Mouse (Mus musculus) heart, adult 2 months (tissue): ENCODE results near the gene Nfic. TPM values are rescaled to one million over a fixed set of nuclear protein-coding genes. Genes with fewer than 3 reads are reported as not detected.

Experiments used
- DNase-seq, 2 experiments: peaks; one replicate each; pipeline ENCODE4 v3.0.0; 2021
- H3K27ac ChIP-seq: fragments of 200-600 bp; 2 replicates; pipeline ENCODE4 v1.8.1; 2022
- H3K27me3 ChIP-seq: fragments of 200-500 bp; 2 replicates; pipeline ENCODE4 v1.6.1; 2012; ENCODE audit warnings: mild to moderate bottlenecking, low read length, inconsistent platforms, mixed read lengths; ENCODE audit not compliant: control insufficient read depth, insufficient read depth
- H3K36me3 ChIP-seq: fragments of 200-500 bp; 2 replicates; pipeline ENCODE4 v1.6.1; 2012; ENCODE audit warnings: low read length, inconsistent platforms; ENCODE audit not compliant: control insufficient read depth, insufficient read depth
- H3K4me1 ChIP-seq: fragments of 200-500 bp; 2 replicates; pipeline ENCODE4 v1.6.1; 2011; ENCODE audit warnings: low read length; ENCODE audit not compliant: control insufficient read depth, insufficient read depth
- H3K4me3 ChIP-seq: fragments of 200-600 bp; 2 replicates; pipeline ENCODE4 v1.8.1; 2022
- H3K79me2 ChIP-seq: fragments of 200-500 bp; replicated peaks from 2 replicates; pipeline ENCODE4 v1.6.1; 2012; ENCODE audit warnings: mild to moderate bottlenecking, inconsistent platforms, low read length, moderate library complexity, mixed read lengths; ENCODE audit not compliant: control insufficient read depth, insufficient read depth
- H3K9ac ChIP-seq: fragments of 200-500 bp; 2 replicates; pipeline ENCODE4 v1.6.1; 2012; ENCODE audit warnings: low read depth, mild to moderate bottlenecking, control low read depth, inconsistent platforms, low read length, mixed read lengths
- CTCF ChIP-seq: fragments of 200-600 bp; IDR thresholded peaks from 2 replicates; pipeline ENCODE4 v1.8.1; 2022; ENCODE audit warnings: antibody characterized with exemption, mild to moderate bottlenecking, moderate library complexity
- EP300 ChIP-seq: fragments of 200-500 bp; IDR thresholded peaks from 2 replicates; pipeline ENCODE4 v1.6.1; 2011; ENCODE audit warnings: low read depth, low read length, control low read depth; ENCODE audit not compliant: insufficient read depth
- POLR2A ChIP-seq: fragments of 200-500 bp; IDR thresholded peaks from 2 replicates; pipeline ENCODE4 v1.6.1; 2011; ENCODE audit warnings: mild to moderate bottlenecking, low read depth, low read length, control low read depth; ENCODE audit not compliant: insufficient read depth
- WGBS: fragments of 180-500 bp; shearing (Covaris S2); methylation state at CpG from one replicate; pipeline ENCODE4 v1.1.7; 2018; 5-methylcytosine and 5-hydroxymethylcytosine counted together
- intact Hi-C: fragments of 180-260 bp; cut with DNase I; formaldehyde crosslinking; loops from one replicate; pipeline ENCODE4 v1.15.1; 2025
- polyA plus RNA-seq: library from polyadenylated mRNA; depleted of rRNA; stranded (reverse); fragments of >200 nt; gene quantifications from 2 replicates; pipeline ENCODE4 v1.2.3, GENCODE M21; 2012
- total RNA-seq, 2 experiments: library from RNA; stranded (reverse); gene quantifications; 2 replicates each; pipeline ENCODE4 v1.2.3; 2021

Nfic gene
- total and polyA plus RNA-seq, 3 experiments = 80.1 to 104 (median 94.2) TPM

DNA sequence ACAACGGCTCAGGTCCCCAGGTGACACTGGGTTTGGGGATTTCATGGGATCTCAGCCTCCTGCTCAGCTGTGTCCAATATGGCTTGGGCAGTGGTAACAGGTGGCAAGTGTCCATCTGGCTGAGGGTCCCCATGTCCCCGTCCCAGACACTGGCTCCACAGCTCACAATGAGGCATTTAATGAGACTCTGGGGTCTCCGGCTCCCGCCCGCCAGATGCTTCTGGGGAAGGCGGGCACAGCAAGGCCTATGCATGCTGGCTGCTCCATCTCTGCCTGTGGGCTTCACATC lies 88.3 kb downstream of the Nfic start:
- Histone ChIP-seq H3K4me1 (peaks cover 7% of the 10 kb centered on the region), H3K79me2 (no peaks in the 10 kb centered on the region), H3K9ac (no peak overlapping the region), H3K4me3 (no peak overlapping the region), H3K27me3 (no peaks in the 10 kb centered on the region), H3K36me3 (no peaks in the 10 kb centered on the region), H3K27ac (no peak overlapping the region)
- intact Hi-C loops = no loop called here
- no peak for DNase-seq
- no peak for TF ChIP-seq CTCF
- no peak for TF ChIP-seq EP300
- no peak for TF ChIP-seq POLR2A
- WGBS = 93% methylated on average over 6 of the region's 6 CpGs

DNA sequence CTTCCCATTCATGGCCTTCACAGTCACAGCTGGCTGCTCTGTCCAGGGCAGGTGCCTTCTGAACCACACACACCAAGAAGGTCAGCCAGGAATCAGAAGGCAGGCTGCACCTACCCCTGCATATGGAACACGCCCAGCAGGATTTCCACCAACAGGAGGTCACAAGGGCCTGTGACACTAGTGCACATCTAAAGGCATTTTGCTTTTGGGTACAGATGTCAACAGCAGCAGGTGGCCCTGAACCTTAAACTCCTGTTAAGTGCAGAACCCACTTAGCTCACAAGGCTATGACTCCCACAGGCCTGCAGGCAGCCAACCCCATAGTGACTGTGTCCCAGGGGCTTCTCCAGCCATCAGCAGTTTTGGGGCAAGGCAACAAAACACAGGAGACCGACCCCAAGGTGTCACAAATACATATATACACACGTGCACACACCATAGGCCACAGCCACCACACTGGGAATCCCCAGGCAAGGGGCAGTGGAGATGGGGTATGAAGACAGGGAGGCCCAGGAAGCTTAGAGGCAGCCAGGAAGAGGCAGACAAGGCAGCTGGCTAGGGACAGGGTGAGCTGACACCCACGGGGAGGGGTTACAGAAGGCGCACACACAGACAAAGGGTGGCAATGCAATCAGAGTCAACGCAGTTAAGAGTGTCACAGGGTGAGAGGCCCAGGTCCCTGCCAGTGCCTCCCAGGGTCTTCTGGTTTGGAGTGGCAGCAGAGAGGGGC lies 88.8 kb downstream of the Nfic start:
- H3K9ac ChIP-seq = no peak overlapping the region
- H3K27ac ChIP-seq = no peak overlapping the region
- TF ChIP-seq EP300 (peak; percentile 7; the same call in 1 of the 2 replicates), CTCF (no peak), POLR2A (0 out of 2 replicates have a peak, but pooled peaks have one; percentile 15)
- H3K36me3 ChIP-seq = no peaks in the 10 kb centered on the region
- H3K79me2 ChIP-seq = no peaks in the 10 kb centered on the region
- WGBS = 74% methylated on average over 6 of the region's 6 CpGs
- intact Hi-C loops = no loop called here
- H3K4me1 ChIP-seq = peaks cover 7% of the 10 kb centered on the region
- no peak for DNase-seq
- no peak overlapping the region for H3K4me3 ChIP-seq
- H3K27me3 ChIP-seq = no peaks in the 10 kb centered on the region

DNA sequence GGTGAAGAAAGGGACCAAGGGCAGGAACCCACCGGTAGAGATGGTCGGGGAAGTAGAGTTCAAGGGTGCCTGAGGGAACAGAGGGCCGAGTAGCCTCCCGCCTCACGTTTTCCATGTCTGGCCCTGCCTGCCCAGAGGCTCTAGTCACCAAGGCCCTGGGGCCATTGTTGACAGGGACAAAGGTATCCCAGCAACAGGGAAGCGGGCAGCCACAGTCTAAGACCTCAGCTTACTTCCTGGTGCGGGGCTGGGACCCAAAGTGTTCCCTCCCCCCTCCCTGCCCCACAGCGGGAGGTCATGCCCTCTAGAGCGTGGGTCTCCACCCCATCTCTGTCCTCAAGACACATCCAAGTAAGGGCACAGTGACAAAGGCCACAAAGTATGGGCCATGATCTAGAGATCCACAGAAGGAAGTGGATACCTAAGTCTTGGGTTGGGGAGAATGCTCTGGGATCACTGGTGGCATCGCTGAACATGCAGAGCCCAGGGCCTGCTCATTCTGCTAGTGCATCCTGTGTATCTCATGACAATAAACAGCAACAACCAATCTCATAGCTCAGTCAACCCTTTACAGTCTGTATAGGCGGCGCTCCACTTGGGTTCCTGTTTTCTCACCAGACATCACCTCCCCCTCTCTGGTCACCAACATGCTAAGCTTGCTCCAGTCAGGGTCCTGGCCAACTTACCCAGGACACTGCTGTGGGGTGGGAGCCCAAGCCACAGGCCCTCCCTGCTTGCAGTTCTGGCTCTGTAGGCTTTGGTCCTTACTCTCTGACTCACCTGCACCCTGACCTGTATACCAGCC lies 89.6 kb downstream of the Nfic start, which contains the start of gene 4930404N11Rik:
Gene 4930404N11Rik (minus strand): TSS at position 145 of the 805 bp plus-strand sequence.
- H3K27me3 ChIP-seq = no peaks in the 10 kb centered on the region
- TF ChIP-seq POLR2A (no peak), CTCF (no peak), EP300 (no peak)
- no peaks in the 10 kb centered on the region for H3K36me3 ChIP-seq
- H3K9ac ChIP-seq = peak within 1 kb of the TSS; percentile 25
- H3K27ac ChIP-seq = no peak within 1 kb of the TSS
- intact Hi-C loops = no loop called here
- 48% methylated on average over 12 of the region's 12 CpGs for WGBS
- no peaks in the 10 kb centered on the region for H3K79me2 ChIP-seq
- peak in 1 of 2 experiments; percentile 30 for DNase-seq
- H3K4me3 ChIP-seq = peak within 1 kb of the TSS; percentile 27; the same call in 1 of the 2 replicates
- peaks cover 7% of the 10 kb centered on the region for H3K4me1 ChIP-seq

DNA sequence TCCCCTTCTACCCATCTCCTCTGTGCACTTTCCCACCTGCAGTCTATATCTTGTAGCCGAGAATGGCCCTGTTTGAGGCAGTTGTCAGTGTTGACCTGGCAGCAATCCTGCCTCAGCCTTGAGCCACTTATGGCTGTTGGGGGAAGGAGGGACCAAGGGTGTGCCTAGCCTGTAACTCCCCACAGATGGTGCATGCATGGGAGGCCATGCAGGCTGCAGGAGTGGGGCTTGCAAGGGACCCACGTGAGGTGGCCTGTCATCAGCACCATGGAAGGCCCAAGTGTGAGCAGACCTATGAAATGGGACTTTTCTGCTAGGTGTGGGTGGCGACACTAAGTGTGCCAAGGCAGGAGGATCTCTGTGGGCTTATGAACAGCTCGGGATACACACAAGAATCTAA lies 90.4 kb downstream of the Nfic start:
- no peak for DNase-seq
- TF ChIP-seq EP300 = no peak
- TF ChIP-seq POLR2A = no peak
- no peak for TF ChIP-seq CTCF
- H3K79me2 ChIP-seq = no peaks in the 10 kb centered on the region
- no peaks in the 10 kb centered on the region for H3K27me3 ChIP-seq
- 50% methylated on average over 4 of the region's 4 CpGs for WGBS
- H3K4me3 ChIP-seq = no peak overlapping the region
- intact Hi-C loops = no loop called here
- H3K4me1 ChIP-seq = peaks cover 7% of the 10 kb centered on the region
- no peak overlapping the region for H3K27ac ChIP-seq
- no peak overlapping the region for H3K9ac ChIP-seq
- H3K36me3 ChIP-seq = no peaks in the 10 kb centered on the region

DNA sequence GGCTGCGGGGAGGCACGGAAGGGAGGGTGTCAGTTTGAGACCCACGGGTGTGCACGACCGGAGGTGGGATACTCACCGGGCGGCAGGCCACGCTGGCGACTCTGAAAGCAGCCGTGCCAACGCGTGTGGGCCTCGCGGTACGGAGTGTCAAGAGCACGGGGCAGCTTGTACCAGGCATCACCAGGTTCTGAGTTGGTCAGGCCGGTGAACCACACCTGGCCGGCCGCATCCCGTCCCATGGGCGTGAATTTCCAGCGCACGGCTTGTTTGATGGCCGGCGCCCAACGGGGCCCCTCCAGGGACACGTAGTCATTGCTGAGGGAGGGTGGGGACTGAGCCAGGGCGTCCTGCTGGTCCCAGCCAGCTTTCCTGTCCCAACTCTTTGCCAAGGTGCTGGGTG lies 90.8 kb downstream of the Nfic start:
- no peaks in the 10 kb centered on the region for H3K79me2 ChIP-seq
- 15% methylated on average over 28 of the region's 28 CpGs for WGBS
- peaks cover 7% of the 10 kb centered on the region for H3K4me1 ChIP-seq
- no peak overlapping the region for H3K27ac ChIP-seq
- TF ChIP-seq CTCF (no peak), POLR2A (no peak), EP300 (no peak)
- peak overlapping the region; percentile 27; the same call in 1 of the 2 replicates for H3K4me3 ChIP-seq
- peak overlapping the region; percentile 25 for H3K9ac ChIP-seq
- H3K27me3 ChIP-seq = no peaks in the 10 kb centered on the region
- H3K36me3 ChIP-seq = no peaks in the 10 kb centered on the region
- intact Hi-C loops = no loop called here
- DNase-seq = peak; percentile 60
